Mouse (Mus musculus) common myeloid progenitor, adult 5-6 weeks (primary cell): ENCODE measurements around the gene Fbxl17. TPM values are rescaled to one million over a fixed set of nuclear protein-coding genes. Genes with fewer than 3 reads are reported as not detected.

Experiments
- ATAC-seq: replicated peaks from 2 replicates; pipeline ENCODE4 v1.8.0; 2016; ENCODE audit warnings: low read depth, mild to moderate bottlenecking, moderate TSS enrichment, inconsistent platforms; ENCODE audit not compliant: poor library complexity, severe bottlenecking
- total RNA-seq: library from RNA; stranded (forward); fragments of 200-1000, 187-1606 nt; gene quantifications from 2 replicates; pipeline ENCODE4 v1.2.3, GENCODE M21; 2017

Gene Fbxl17
- total RNA-seq, 1 experiment from 2014 or later, result 11.5 TPM

DNA sequence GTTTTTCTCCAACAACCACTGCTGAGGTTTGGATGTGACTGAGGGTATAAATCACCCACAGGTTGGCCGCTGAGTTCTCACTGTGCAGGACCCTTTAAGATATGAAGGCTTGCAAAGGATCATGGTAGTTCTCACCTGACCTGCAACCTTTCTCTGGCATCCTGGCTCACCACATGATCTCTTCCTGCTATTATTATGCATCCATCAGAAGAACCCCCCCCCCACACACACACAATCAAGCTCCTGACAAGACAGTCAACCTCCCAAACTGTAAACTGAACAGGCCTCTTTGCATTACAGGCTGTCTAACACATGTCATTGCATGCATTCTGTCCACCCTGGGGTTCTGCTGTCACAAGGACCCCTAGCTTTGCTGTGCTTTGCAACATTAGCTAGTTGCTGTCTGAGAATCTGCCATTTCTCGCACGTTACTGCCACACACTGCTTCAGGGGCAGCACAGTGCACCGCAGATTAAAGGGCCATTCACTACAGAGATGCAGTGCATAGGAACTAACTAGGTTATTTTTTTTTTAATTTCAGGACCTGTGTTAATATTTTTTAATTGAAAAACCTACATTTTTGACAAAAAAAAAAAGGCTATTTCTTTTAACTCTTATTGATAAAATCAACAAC, 148.8 kb downstream of the Fbxl17 start:
- no peak for ATAC-seq

GRCm38 (mm10) chr17:63344101-63344500, 155.7 kb downstream of the Fbxl17 start:
- ATAC-seq, result no peak

- ATAC-seq, result no peak
Observed at GRCm38 (mm10) chr17:63343076-63343475, 156.7 kb downstream of the Fbxl17 start.

GRCm38 (mm10) chr17:63342440-63342839, 157.4 kb downstream of the Fbxl17 start:
- ATAC-seq, result no peak

- no peak for ATAC-seq
Observed at GRCm38 (mm10) chr17:63341203-63341602, 158.6 kb downstream of the Fbxl17 start.

GRCm38 (mm10) chr17:63328888-63329287, 170.9 kb downstream of the Fbxl17 start:
- ATAC-seq, result no peak

- ATAC-seq, result no peak
Observed at GRCm38 (mm10) chr17:63326227-63326626, 173.6 kb downstream of the Fbxl17 start.

- ATAC-seq, result no peak
Observed at GRCm38 (mm10) chr17:63324672-63325071, 175.1 kb downstream of the Fbxl17 start.

- peak; percentile 86 for ATAC-seq
Observed at GRCm38 (mm10) chr17:63324039-63324438, 175.8 kb downstream of the Fbxl17 start.

GRCm38 (mm10) chr17:63322846-63323245, 177.0 kb downstream of the Fbxl17 start:
- no peak for ATAC-seq

- peak; percentile 60 for ATAC-seq
Observed at GRCm38 (mm10) chr17:63321290-63321689, 178.5 kb downstream of the Fbxl17 start.

DNA sequence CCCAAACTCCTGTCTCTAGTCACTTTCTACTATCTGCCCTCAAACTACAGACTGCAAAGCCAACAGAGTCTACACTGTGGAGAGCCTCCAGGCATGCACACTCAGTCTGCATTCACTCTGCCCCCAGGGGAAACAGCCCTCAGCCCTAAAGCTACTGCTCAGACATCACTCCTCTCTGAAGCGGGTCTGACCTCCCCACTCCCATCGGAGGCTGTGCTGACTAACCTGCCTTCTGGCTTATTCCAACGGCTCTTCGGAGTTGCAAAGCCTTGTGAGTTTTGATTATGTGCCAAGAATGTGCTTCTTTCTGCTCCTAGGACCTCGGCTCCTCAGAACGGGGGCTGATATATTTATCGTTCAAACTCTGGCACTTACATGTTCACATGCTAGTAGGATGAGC, 182.3 kb downstream of the Fbxl17 start:
- ATAC-seq, result no peak

DNA sequence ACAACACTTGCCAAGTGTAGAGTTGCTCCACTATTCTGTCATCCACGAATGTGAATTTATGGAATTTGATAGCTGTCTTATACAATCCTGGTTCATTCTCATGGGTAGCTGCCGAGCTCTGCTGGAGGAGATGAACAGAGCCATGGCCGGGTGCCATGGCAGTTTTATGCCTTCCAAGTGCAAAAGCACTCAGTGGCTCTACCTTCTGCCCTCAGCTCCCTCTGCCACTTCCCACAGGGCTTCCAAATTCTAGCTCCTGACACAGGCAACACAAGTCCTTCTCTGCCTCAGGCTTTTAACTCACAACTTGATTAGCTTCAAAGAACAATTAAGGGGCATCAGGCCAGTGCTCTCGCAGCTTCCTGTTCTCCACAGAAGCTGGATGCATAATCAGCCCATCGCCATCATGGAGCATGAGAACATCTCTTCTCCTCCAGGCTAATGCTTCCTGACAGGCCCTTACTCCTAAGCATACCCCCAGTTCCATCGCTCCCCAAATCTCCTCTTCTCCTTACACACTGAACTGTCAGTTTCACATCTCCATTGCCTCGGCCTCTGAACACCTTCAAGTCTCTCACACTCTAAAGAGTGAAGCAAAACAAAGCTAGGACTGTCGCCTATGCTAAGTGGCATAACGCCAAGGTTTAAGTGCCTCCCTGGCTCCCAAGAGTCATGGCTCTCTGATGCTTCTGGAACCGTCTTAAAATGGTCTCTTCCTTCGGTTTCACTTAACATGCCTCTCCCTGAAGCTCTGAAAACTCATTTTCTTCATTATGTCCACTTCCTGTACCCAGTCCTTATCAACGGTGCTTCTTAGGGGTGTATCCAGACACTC, 184.0 kb downstream of the Fbxl17 start:
- ATAC-seq, result no peak

DNA sequence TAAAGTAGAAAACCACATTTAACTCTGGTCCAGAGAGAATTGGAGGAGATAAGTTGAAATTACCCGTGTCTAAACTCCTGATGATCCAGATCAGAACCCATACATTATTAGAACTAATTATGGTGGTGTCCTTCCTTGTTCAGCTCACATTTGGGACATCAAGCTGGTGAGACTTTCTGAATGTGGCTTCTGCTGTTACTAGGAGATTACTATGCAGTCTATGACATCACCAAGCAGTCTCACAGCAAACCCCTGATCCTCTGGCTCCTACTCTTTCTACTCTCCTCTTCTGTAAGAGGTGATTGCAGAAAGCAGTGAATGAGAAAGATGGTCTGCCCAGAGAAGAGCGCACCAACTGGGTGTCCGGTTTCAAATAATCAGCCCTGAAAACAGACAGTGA, 187.0 kb downstream of the Fbxl17 start:
- peak; percentile 39 for ATAC-seq

DNA sequence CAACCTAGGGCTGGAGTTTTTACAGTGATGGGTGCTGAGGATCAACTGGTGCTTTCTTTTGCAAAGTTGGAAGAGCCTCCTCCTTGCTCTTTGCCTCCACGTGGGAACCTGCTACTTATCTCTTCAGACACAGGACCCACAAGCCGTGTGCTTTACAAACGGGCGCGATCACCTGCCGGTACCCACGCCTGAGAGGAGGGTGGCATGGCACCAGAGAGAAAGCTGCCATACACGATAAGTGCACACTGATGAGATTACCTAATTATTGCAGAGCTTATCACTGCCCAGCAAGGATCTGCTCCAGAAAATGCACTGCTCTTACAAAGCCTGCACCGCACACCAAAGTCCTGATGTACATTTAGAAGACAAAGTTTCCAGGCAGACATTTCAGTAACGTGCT, 187.5 kb downstream of the Fbxl17 start:
- peak; percentile 89 for ATAC-seq

GRCm38 (mm10) chr17:63311613-63312012, 188.2 kb downstream of the Fbxl17 start:
- ATAC-seq, result no peak

DNA sequence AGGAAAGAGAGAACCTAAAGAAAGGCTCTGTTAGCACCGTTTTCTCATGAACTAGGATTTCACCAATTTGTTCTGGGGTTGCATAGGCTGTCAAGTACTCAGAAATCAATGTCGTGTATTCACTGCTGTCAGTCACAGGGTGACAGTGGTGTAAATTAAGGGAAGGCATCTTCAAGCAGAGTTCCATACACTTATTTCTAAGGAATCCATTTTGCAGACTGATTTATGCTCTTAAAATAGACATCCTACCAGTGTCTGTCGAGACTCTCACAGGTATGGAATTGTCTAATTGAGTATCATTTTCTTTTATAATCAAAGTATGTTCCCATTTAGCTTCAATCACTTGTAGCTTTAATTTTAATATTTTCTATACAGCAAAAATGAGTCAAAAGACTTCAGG, 189.8 kb downstream of the Fbxl17 start:
- no peak for ATAC-seq

DNA sequence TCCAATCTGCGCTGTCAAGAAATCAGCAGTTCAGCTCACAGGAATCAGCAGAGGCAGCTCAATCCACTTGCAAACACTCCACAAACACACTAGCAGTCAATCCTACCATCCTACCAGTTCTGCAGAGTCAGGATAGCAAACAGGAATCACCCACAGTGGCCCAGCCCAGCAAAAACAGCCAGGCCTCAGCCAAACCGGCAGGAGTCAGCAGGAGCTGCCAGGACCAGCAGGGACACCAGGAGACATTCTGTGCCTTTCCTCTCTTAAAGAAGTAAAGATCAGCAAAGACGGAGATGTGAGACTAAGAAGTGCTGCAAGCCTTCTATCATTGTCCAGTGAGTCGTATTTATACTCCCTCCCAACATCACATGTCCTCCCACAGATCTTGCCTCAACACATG, 196.0 kb downstream of the Fbxl17 start:
- ATAC-seq, result no peak

DNA sequence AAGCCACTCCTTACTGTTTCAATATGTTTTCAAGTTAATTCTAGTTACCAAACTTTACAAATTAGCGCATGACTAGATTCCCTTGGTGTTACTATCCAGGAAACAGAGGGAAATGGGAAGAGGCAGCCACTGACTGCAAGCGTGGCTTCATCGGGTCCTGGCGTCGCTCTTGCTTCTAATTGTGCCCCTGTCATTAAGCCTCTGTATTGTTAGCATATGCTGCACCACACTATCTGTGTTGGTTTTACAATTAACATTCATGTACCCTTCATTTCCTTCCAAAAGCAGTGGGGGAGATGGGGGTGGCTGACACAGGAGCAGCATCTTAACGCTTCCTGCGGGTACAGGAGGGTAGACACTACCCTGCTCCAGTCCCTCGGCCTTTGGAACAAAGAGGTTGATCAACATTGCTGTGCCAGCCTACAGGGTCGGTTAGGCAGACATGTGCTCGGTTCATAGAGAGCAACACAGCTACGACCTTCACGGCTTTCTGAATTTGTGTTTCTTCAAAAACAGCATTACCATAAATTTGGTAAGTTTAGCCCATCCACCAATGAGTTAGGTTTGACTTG, 197.9 kb downstream of the Fbxl17 start:
- no peak for ATAC-seq

- ATAC-seq, result no peak
Observed at GRCm38 (mm10) chr17:63295471-63295870, 204.3 kb downstream of the Fbxl17 start.

GRCm38 (mm10) chr17:63294961-63295360, 204.9 kb downstream of the Fbxl17 start:
- no peak for ATAC-seq
